Mouse (Mus musculus) heart, embryonic 12.5 days (tissue): ENCODE measurements around the gene Ccdc138. TPM values are rescaled to one million over a fixed set of nuclear protein-coding genes. Genes with fewer than 3 reads are reported as not detected.
"Not testable (repeated sequence)": the region's sequence is repeated elsewhere in the genome, so short reads cannot be mapped to it uniquely, and the experiment has no call there.

Experiments
- ATAC-seq: fragments of 200-750 bp; cut with Nextera tagmentation; 2 replicates; pipeline ENCODE4 v1.8.0; 2017; ENCODE audit warnings: moderate TSS enrichment, moderate library complexity; ENCODE audit not compliant: insufficient number of reproducible peaks, low FRiP score
- H3K27ac ChIP-seq: fragments of 300-500 bp; sonication (generic); 2 replicates; pipeline ENCODE4 v1.5.1; 2016; ENCODE audit warnings: mild to moderate bottlenecking, moderate library complexity; ENCODE audit not compliant: poor library complexity, severe bottlenecking
- H3K27me3 ChIP-seq: fragments of 300-500 bp; sonication (generic); replicated peaks from 2 replicates; pipeline ENCODE4 v1.6.1; 2016; ENCODE audit warnings: mild to moderate bottlenecking, moderate library complexity
- H3K36me3 ChIP-seq: fragments of 300-500 bp; sonication (generic); 2 replicates; pipeline ENCODE4 v1.6.1; 2016; ENCODE audit warnings: mild to moderate bottlenecking, moderate library complexity
- H3K4me1 ChIP-seq: fragments of 300-500 bp; sonication (generic); replicated peaks from 2 replicates; pipeline ENCODE4 v1.6.1; 2016; ENCODE audit warnings: mild to moderate bottlenecking
- H3K4me2 ChIP-seq: fragments of 300-500 bp; sonication (generic); 2 replicates; pipeline ENCODE4 v1.6.1; 2016; ENCODE audit warnings: mild to moderate bottlenecking, moderate library complexity
- H3K4me3 ChIP-seq: fragments of 300-500 bp; sonication (generic); 2 replicates; pipeline ENCODE4 v1.5.1; 2016; ENCODE audit warnings: mild to moderate bottlenecking
- H3K9ac ChIP-seq: fragments of 300-500 bp; sonication (generic); 2 replicates; pipeline ENCODE4 v1.6.1; 2016; ENCODE audit warnings: mild to moderate bottlenecking, moderate library complexity
- H3K9me3 ChIP-seq: fragments of 300-500 bp; sonication (generic); replicated peaks from 2 replicates; pipeline ENCODE4 v1.6.1; 2016; ENCODE audit warnings: mild to moderate bottlenecking, moderate library complexity
- WGBS: fragments of 180-500 bp; shearing (Covaris S2); methylation state at CpG from one replicate; pipeline ENCODE4 v1.1.7; 2016; 5-methylcytosine and 5-hydroxymethylcytosine counted together
- polyA plus RNA-seq: library from polyadenylated mRNA; unstranded; fragments of >200 nt; fragmentation: Nextera tagmentation; extraction: Ambion mirVana; gene quantifications from 2 replicates; pipeline ENCODE4 v1.2.1, GENCODE M21; 2016

Ccdc138 gene
- polyA plus RNA-seq, 1 experiment from 2014 or later: 6.7 TPM

- 75% methylated on average over 1 of the region's 1 CpGs for WGBS
- H3K9ac ChIP-seq: no peak overlapping the region
- ATAC-seq: no peak
Observed at GRCm38 (mm10) chr10:58529358-58529757, 31.6 kb downstream of the Ccdc138 start.

GRCm38 (mm10) chr10:58530896-58531790 lies 33.4 kb downstream of the Ccdc138 start:
- no peak overlapping the region for H3K4me3 ChIP-seq
- no peak for ATAC-seq
- H3K4me2 ChIP-seq: no peak overlapping the region
- no peaks in the 10 kb centered on the region for H3K4me1 ChIP-seq
- no peak overlapping the region for H3K9ac ChIP-seq
- H3K36me3 ChIP-seq: peaks cover 32% of the 10 kb centered on the region
- WGBS: 85% methylated on average over 10 of the region's 10 CpGs
- H3K27ac ChIP-seq: no peak overlapping the region
- H3K9me3 ChIP-seq: no peaks in the 10 kb centered on the region
- no peaks in the 10 kb centered on the region for H3K27me3 ChIP-seq

More at GRCm38 (mm10) chr10:58529358-58529757, 31.6 kb downstream of the Ccdc138 start:
- no peaks in the 10 kb centered on the region for H3K4me1 ChIP-seq
- peaks cover 38% of the 10 kb centered on the region for H3K36me3 ChIP-seq
- H3K9me3 ChIP-seq: no peaks in the 10 kb centered on the region
- H3K27me3 ChIP-seq: no peaks in the 10 kb centered on the region
- no peak overlapping the region for H3K4me2 ChIP-seq
- no peak overlapping the region for H3K4me3 ChIP-seq
- no peak overlapping the region for H3K27ac ChIP-seq

DNA sequence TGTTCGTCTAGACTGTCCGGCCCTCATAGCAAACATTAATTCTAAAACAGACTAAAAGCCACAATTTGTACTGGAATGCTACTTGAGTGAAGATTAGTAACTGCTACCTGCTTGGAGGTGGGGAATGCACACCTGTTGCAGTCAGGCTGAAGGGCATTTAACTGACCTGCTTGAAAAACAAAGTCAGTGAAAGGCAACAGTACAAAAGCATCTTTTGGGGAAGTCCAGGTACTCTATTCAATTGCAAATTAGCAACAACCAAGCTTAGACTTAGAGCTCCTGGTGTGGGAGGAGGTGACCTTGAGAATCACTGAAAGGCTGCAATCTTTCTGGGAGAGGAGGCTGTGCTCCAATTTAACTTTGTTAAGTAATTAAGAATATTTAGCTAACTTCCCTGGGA lies 34.4 kb downstream of the Ccdc138 start:
- H3K4me3 ChIP-seq: no peak overlapping the region
- WGBS: 92% methylated on average over 2 of the region's 2 CpGs
- no peaks in the 10 kb centered on the region for H3K9me3 ChIP-seq
- no peaks in the 10 kb centered on the region for H3K4me1 ChIP-seq
- H3K27me3 ChIP-seq: no peaks in the 10 kb centered on the region
- no peak overlapping the region for H3K4me2 ChIP-seq
- no peak overlapping the region for H3K27ac ChIP-seq
- H3K9ac ChIP-seq: no peak overlapping the region
- peaks cover 30% of the 10 kb centered on the region for H3K36me3 ChIP-seq
- ATAC-seq: no peak

DNA sequence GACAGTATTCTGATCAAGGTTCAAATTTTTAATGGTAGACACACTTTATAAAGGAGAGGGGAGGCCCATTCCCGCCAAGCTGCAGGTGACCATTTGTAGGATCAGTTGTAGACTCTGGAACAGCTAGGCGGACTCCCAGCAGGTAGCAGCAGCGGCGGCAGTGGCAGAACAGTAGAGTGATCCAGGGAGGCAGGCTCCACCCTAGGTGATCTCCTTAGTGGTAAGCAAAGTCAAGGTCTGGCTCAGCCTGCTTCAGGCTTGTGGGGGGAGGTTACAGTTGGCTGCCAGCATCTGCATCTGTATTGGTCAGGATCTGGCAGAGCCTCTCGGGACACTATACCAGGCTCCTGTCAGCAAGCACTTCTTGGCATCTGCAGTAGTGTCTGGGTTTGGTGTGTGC lies 38.5 kb downstream of the Ccdc138 start:
- not testable (repeated sequence) for H3K9me3 ChIP-seq, H3K9ac ChIP-seq, H3K27me3 ChIP-seq, H3K4me3 ChIP-seq, H3K27ac ChIP-seq, ATAC-seq, H3K4me2 ChIP-seq, H3K4me1 ChIP-seq
- peaks cover 28% of the 10 kb centered on the region for H3K36me3 ChIP-seq
- 82% methylated on average over 5 of the region's 5 CpGs for WGBS

DNA sequence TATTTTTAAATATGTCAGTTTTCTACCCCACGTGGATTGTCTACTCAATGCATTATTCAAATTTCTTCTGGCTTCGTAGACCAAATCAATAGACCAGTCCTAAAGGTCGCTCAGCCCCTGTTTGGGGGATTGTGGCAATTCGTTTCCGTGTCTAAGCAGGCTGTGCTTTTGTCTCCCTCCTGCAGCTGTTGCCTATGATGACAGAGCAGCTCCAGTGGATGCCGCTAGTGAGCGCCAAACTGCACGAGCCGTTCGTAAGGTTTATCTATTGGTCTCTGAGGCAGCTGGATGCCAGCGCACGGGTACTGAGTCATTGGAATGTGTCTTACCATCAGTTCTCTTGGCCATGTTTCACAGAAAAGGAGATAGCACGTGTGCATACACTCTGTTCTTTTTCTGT lies 42.9 kb downstream of the Ccdc138 start:
- Histone ChIP-seq H3K9ac (no peak overlapping the region), H3K27ac (no peak overlapping the region), H3K4me3 (no peak overlapping the region), H3K4me1 (0 out of 2 replicates have a peak, but pooled peaks cover 5% of the 10 kb centered on the region), H3K27me3 (no peaks in the 10 kb centered on the region), H3K9me3 (no peaks in the 10 kb centered on the region), H3K36me3 (peaks cover 21% of the 10 kb centered on the region), H3K4me2 (no peak overlapping the region)
- no peak for ATAC-seq
- WGBS: 57% methylated on average over 13 of the region's 13 CpGs

- H3K4me2 ChIP-seq: no peak overlapping the region
- H3K36me3 ChIP-seq: no peaks in the 10 kb centered on the region
- no peaks in the 10 kb centered on the region for H3K27me3 ChIP-seq
- no peaks in the 10 kb centered on the region for H3K4me1 ChIP-seq
- H3K9ac ChIP-seq: no peak overlapping the region
- no peaks in the 10 kb centered on the region for H3K9me3 ChIP-seq
- ATAC-seq: no peak
- no peak overlapping the region for H3K27ac ChIP-seq
- H3K4me3 ChIP-seq: no peak overlapping the region
Observed at GRCm38 (mm10) chr10:58548739-58549138, 51.0 kb downstream of the Ccdc138 start.

- Histone ChIP-seq H3K4me1 (no peaks in the 10 kb centered on the region), H3K9ac (no peak overlapping the region), H3K36me3 (no peaks in the 10 kb centered on the region), H3K4me3 (no peak overlapping the region), H3K4me2 (no peak overlapping the region), H3K27ac (no peak overlapping the region), H3K9me3 (no peaks in the 10 kb centered on the region), H3K27me3 (no peaks in the 10 kb centered on the region)
- ATAC-seq: no peak
- WGBS: 81% methylated on average over 8 of the region's 8 CpGs
Observed at GRCm38 (mm10) chr10:58554693-58555387, 57.1 kb downstream of the Ccdc138 start.

GRCm38 (mm10) chr10:58559098-58559497 lies 61.4 kb downstream of the Ccdc138 start:
- no peak overlapping the region for H3K4me2 ChIP-seq
- H3K36me3 ChIP-seq: no peaks in the 10 kb centered on the region
- no peak for ATAC-seq
- no peak overlapping the region for H3K9ac ChIP-seq
- no peaks in the 10 kb centered on the region for H3K4me1 ChIP-seq
- H3K9me3 ChIP-seq: no peaks in the 10 kb centered on the region
- WGBS: 26% methylated on average over 7 of the region's 7 CpGs
- no peak overlapping the region for H3K4me3 ChIP-seq
- no peak overlapping the region for H3K27ac ChIP-seq
- H3K27me3 ChIP-seq: no peaks in the 10 kb centered on the region

- no peak for ATAC-seq
- H3K9ac ChIP-seq: no peak overlapping the region
- no peaks in the 10 kb centered on the region for H3K4me1 ChIP-seq
- no peaks in the 10 kb centered on the region for H3K27me3 ChIP-seq
- no peak overlapping the region for H3K4me2 ChIP-seq
- H3K36me3 ChIP-seq: no peaks in the 10 kb centered on the region
- H3K4me3 ChIP-seq: no peak overlapping the region
- H3K9me3 ChIP-seq: no peaks in the 10 kb centered on the region
- H3K27ac ChIP-seq: no peak overlapping the region
- 18% methylated on average over 3 of the region's 3 CpGs for WGBS
Observed at GRCm38 (mm10) chr10:58559901-58560300, 62.2 kb downstream of the Ccdc138 start.

GRCm38 (mm10) chr10:58560521-58560920 lies 62.8 kb downstream of the Ccdc138 start:
- no peak for ATAC-seq
- H3K9me3 ChIP-seq: no peaks in the 10 kb centered on the region
- 93% methylated on average over 6 of the region's 6 CpGs for WGBS
- no peak overlapping the region for H3K9ac ChIP-seq
- H3K27me3 ChIP-seq: no peaks in the 10 kb centered on the region
- no peaks in the 10 kb centered on the region for H3K4me1 ChIP-seq
- H3K4me2 ChIP-seq: no peak overlapping the region
- H3K4me3 ChIP-seq: no peak overlapping the region
- H3K27ac ChIP-seq: no peak overlapping the region
- H3K36me3 ChIP-seq: no peaks in the 10 kb centered on the region

- Histone ChIP-seq H3K27me3 (no peaks in the 10 kb centered on the region), H3K4me3 (no peak overlapping the region), H3K9me3 (no peaks in the 10 kb centered on the region), H3K4me2 (no peak overlapping the region), H3K9ac (no peak overlapping the region), H3K27ac (no peak overlapping the region), H3K4me1 (no peaks in the 10 kb centered on the region), H3K36me3 (no peaks in the 10 kb centered on the region)
- ATAC-seq: no peak
- WGBS: 62% methylated on average over 5 of the region's 5 CpGs
Observed at GRCm38 (mm10) chr10:58585427-58586223, 87.9 kb downstream of the Ccdc138 start.
